Mouse (Mus musculus): Measurements from ENCODE around the gene Zfp692. TPM values are rescaled to one million over a fixed set of nuclear protein-coding genes. Genes with fewer than 3 reads are reported as not detected.
A peak's percentile ranks its signal among the peaks of the same experiment; 100 is the strongest.
"Not testable (repeated sequence)": the region's sequence is repeated elsewhere in the genome, so short reads cannot be mapped to it uniquely, and the experiment has no call there.

Gene Zfp692
- polyA plus RNA-seq, 1 experiment from 2014 or later: 19.2 TPM

GRCm38 (mm10) chr11:58353709-58354108, 46.8 kb downstream of the Zfp692 start:
- DNase-seq (ENCODE audit: low spot score) (no peak), ATAC-seq (replicated peaks; ENCODE audit: low FRiP score) (no peak)
- H3K9ac ChIP-seq (ENCODE audit: low read depth, low read length): peak overlapping the region; percentile 47
- no peak overlapping the region for H3K4me3 ChIP-seq (ENCODE audit: low read depth, low read length)
- peaks cover 2% of the 10 kb centered on the region; the same call in 1 of the 2 replicates for H3K36me3 ChIP-seq (ENCODE audit: control insufficient read depth, insufficient read depth, low read length)
- H3K4me2 ChIP-seq: peak overlapping the region; percentile 54
- no peaks in the 10 kb centered on the region for H3K27me3 ChIP-seq (replicated peaks; ENCODE audit: control insufficient read depth, insufficient read depth, low read length)
- peaks cover 23% of the 10 kb centered on the region for H3K4me1 ChIP-seq (replicated peaks; ENCODE audit: control insufficient read depth, insufficient read depth, low read length)
- peak overlapping the region; percentile 93 for H3K27ac ChIP-seq (ENCODE audit: low read depth, low read length)
- WGBS: 63% methylated on average over 3 of the region's 3 CpGs
- H3K9me3 ChIP-seq (ENCODE audit: control insufficient read depth, low read length): no peaks in the 10 kb centered on the region

- ATAC-seq (replicated peaks; ENCODE audit: low FRiP score): no peak
- H3K4me2 ChIP-seq: no peak overlapping the region
- WGBS: 55% methylated on average over 10 of the region's 10 CpGs
These were observed 47.6 kb downstream of the Zfp692 start for GRCm38 (mm10) chr11:58354476-58354875.

GRCm38 (mm10) chr11:58354927-58355326, 48.1 kb downstream of the Zfp692 start:
- Histone ChIP-seq H3K9ac (ENCODE audit: low read depth, low read length) (no peak overlapping the region), H3K9me3 (ENCODE audit: control insufficient read depth, low read length) (no peaks in the 10 kb centered on the region), H3K27me3 (replicated peaks; ENCODE audit: control insufficient read depth, insufficient read depth, low read length) (no peaks in the 10 kb centered on the region), H3K4me3 (ENCODE audit: low read depth, low read length) (no peak overlapping the region), H3K4me1 (replicated peaks; ENCODE audit: control insufficient read depth, insufficient read depth, low read length) (peaks cover 23% of the 10 kb centered on the region), H3K4me2 (no peak overlapping the region), H3K36me3 (ENCODE audit: control insufficient read depth, insufficient read depth, low read length) (peaks cover 2% of the 10 kb centered on the region; the same call in 1 of the 2 replicates), H3K27ac (ENCODE audit: low read depth, low read length) (no peak overlapping the region)
- ATAC-seq (replicated peaks; ENCODE audit: low FRiP score) (no peak), DNase-seq (ENCODE audit: low spot score) (no peak)
- 81% methylated on average over 3 of the region's 3 CpGs for WGBS

More at GRCm38 (mm10) chr11:58354476-58354875, 47.6 kb downstream of the Zfp692 start:
- no peak for DNase-seq (ENCODE audit: low spot score)
- Histone ChIP-seq H3K4me1 (replicated peaks; ENCODE audit: control insufficient read depth, insufficient read depth, low read length) (peaks cover 23% of the 10 kb centered on the region), H3K36me3 (ENCODE audit: control insufficient read depth, insufficient read depth, low read length) (peaks cover 2% of the 10 kb centered on the region; the same call in 1 of the 2 replicates), H3K4me3 (ENCODE audit: low read depth, low read length) (no peak overlapping the region), H3K9me3 (ENCODE audit: control insufficient read depth, low read length) (no peaks in the 10 kb centered on the region), H3K27ac (ENCODE audit: low read depth, low read length) (no peak overlapping the region), H3K27me3 (replicated peaks; ENCODE audit: control insufficient read depth, insufficient read depth, low read length) (no peaks in the 10 kb centered on the region), H3K9ac (ENCODE audit: low read depth, low read length) (peak overlapping the region; percentile 16; the same call in 1 of the 2 replicates)

GRCm38 (mm10) chr11:58357042-58357441, 50.2 kb downstream of the Zfp692 start:
- peaks cover 14% of the 10 kb centered on the region for H3K4me1 ChIP-seq (replicated peaks; ENCODE audit: control insufficient read depth, insufficient read depth, low read length)
- 78% methylated on average over 3 of the region's 3 CpGs for WGBS

DNA sequence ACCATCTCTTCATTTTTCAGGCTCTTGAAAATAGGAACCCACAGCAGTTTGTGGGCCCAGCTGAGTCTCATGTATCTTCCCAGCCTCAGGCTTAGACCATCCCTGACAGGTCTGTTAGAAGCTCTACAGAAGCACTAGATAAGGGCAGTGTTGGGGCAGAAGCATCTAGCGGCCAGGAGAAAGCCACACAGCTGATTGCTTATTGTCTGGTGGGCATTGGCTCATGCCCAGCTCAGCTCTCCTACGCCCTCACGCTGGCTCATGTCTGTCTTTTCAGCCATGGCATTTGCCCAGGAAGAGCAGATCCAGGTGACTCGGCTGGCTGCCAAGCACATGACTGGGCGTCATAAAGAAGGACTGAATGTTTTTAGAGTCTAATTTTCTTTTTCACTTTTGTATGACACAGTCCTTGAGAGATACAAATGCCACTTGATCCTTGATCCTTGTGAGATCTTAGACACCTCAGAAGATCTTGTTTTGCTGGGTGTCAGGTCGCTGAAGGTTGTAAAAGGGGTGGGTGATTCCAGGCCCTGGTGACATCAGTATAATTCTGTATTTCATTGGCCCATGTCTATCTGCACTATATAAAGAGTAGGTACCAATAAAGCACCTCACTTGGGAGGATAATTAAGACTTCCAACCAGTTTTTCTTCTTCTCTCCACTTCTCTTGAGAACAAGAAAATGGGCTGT, 51.1 kb downstream of the Zfp692 start:
- H3K27ac ChIP-seq (ENCODE audit: low read depth, low read length): no peak overlapping the region
- no peak overlapping the region for H3K4me3 ChIP-seq (ENCODE audit: low read depth, low read length)
- no peak overlapping the region for H3K4me2 ChIP-seq
- peaks cover 11% of the 10 kb centered on the region for H3K4me1 ChIP-seq (replicated peaks; ENCODE audit: control insufficient read depth, insufficient read depth, low read length)
- H3K27me3 ChIP-seq (replicated peaks; ENCODE audit: control insufficient read depth, insufficient read depth, low read length): no peaks in the 10 kb centered on the region
- H3K9me3 ChIP-seq (ENCODE audit: control insufficient read depth, low read length): no peaks in the 10 kb centered on the region
- WGBS: 75% methylated on average over 6 of the region's 6 CpGs
- DNase-seq (ENCODE audit: low spot score) (no peak), ATAC-seq (replicated peaks; ENCODE audit: low FRiP score) (no peak)
- H3K36me3 ChIP-seq (ENCODE audit: control insufficient read depth, insufficient read depth, low read length): no peaks in the 10 kb centered on the region
- no peak overlapping the region for H3K9ac ChIP-seq (ENCODE audit: low read depth, low read length)

More at GRCm38 (mm10) chr11:58357042-58357441, 50.2 kb downstream of the Zfp692 start:
- Histone ChIP-seq H3K4me2 (no peak overlapping the region), H3K27me3 (replicated peaks; ENCODE audit: control insufficient read depth, insufficient read depth, low read length) (no peaks in the 10 kb centered on the region), H3K4me3 (ENCODE audit: low read depth, low read length) (no peak overlapping the region), H3K9me3 (ENCODE audit: control insufficient read depth, low read length) (no peaks in the 10 kb centered on the region), H3K9ac (ENCODE audit: low read depth, low read length) (no peak overlapping the region), H3K36me3 (ENCODE audit: control insufficient read depth, insufficient read depth, low read length) (no peaks in the 10 kb centered on the region), H3K27ac (ENCODE audit: low read depth, low read length) (no peak overlapping the region)
- no peak for DNase-seq (ENCODE audit: low spot score)
- ATAC-seq (replicated peaks; ENCODE audit: low FRiP score): no peak

DNA sequence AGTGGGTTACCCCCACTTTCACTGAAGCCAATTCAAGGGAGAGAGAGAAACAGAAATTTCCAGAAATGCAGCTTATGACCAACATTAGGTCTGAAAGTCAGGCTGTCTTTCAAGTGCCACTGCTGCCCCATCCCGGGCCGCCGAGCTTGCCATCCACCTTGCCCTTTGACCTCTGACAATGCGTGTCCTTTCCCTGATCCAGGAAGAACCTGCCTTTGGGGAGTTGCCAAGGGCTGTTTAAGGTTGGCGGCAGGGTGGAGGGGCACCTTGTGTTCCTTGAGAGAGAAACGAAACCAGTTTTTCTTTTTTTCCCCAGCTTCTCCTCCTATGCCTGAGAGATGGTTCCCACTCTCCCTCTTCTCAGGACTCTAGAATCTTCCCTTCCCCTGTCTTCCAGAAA, 55.7 kb downstream of the Zfp692 start:
- WGBS: no CpG with 5 or more reads among the region's 6 CpGs
- not testable (repeated sequence) for H3K36me3 ChIP-seq (ENCODE audit: control insufficient read depth, insufficient read depth, low read length); DNase-seq (ENCODE audit: low spot score)

More for the DNA sequence above, 55.7 kb downstream of the Zfp692 start:
- H3K27ac ChIP-seq (ENCODE audit: low read depth, low read length); H3K4me2 ChIP-seq; H3K9me3 ChIP-seq (ENCODE audit: control insufficient read depth, low read length); H3K4me1 ChIP-seq (replicated peaks; ENCODE audit: control insufficient read depth, insufficient read depth, low read length); H3K27me3 ChIP-seq (replicated peaks; ENCODE audit: control insufficient read depth, insufficient read depth, low read length); ATAC-seq (replicated peaks; ENCODE audit: low FRiP score); H3K9ac ChIP-seq (ENCODE audit: low read depth, low read length); H3K4me3 ChIP-seq (ENCODE audit: low read depth, low read length): not testable (repeated sequence)

Other genes with a start within 250 kb of the Zfp692 start
- gene Gm12248, start 213.9 kb upstream of the Zfp692 start, polyA plus RNA-seq (2014; fragmentation: Nextera tagmentation; extraction: Ambion mirVana): not detected in 2 replicates
- gene Cnot8, start 202.9 kb upstream of the Zfp692 start, polyA plus RNA-seq (2014; fragmentation: Nextera tagmentation; extraction: Ambion mirVana): 75.7 and 77.6 TPM in 2 replicates
- gene Gemin5, start 138.5 kb upstream of the Zfp692 start, polyA plus RNA-seq (2014; fragmentation: Nextera tagmentation; extraction: Ambion mirVana): 36.6 and 41.1 TPM in 2 replicates
- gene Mrpl22, start 135.4 kb upstream of the Zfp692 start, polyA plus RNA-seq (2014; fragmentation: Nextera tagmentation; extraction: Ambion mirVana): 178 and 190 TPM in 2 replicates
- 5.0 and 5.5 TPM in 2 replicates for gene Igtp, start 107.5 kb upstream of the Zfp692 start, polyA plus RNA-seq (2014; fragmentation: Nextera tagmentation; extraction: Ambion mirVana)
- gene Irgm2, start 107.5 kb upstream of the Zfp692 start, polyA plus RNA-seq (2014; fragmentation: Nextera tagmentation; extraction: Ambion mirVana): 2.3 and 2.5 TPM in 2 replicates
- gene 4930438A08Rik, start 32.3 kb upstream of the Zfp692 start, polyA plus RNA-seq (2014; fragmentation: Nextera tagmentation; extraction: Ambion mirVana): 0.30 and 0.44 TPM in 2 replicates
- gene Zfp672, start 23.3 kb downstream of the Zfp692 start, polyA plus RNA-seq (2014; fragmentation: Nextera tagmentation; extraction: Ambion mirVana): 50.6 and 50.7 TPM in 2 replicates
- gene Sh3bp5l, start 23.7 kb downstream of the Zfp692 start, polyA plus RNA-seq (2014; fragmentation: Nextera tagmentation; extraction: Ambion mirVana): 20.5 and 25.3 TPM in 2 replicates
- gene Lypd8, start 72.0 kb downstream of the Zfp692 start, polyA plus RNA-seq (2014; fragmentation: Nextera tagmentation; extraction: Ambion mirVana): 0.14 and 0.27 TPM in 2 replicates
- not detected in 2 replicates for gene 1810065E05Rik, start 114.0 kb downstream of the Zfp692 start, polyA plus RNA-seq (2014; fragmentation: Nextera tagmentation; extraction: Ambion mirVana)
- not detected in 2 replicates for gene Gm12253, start 125.5 kb downstream of the Zfp692 start, polyA plus RNA-seq (2014; fragmentation: Nextera tagmentation; extraction: Ambion mirVana)
- gene Lypd9, start 145.9 kb downstream of the Zfp692 start, polyA plus RNA-seq (2014; fragmentation: Nextera tagmentation; extraction: Ambion mirVana): not detected in 2 replicates
- not detected in 2 replicates for gene Olfr30, start 155.2 kb downstream of the Zfp692 start, polyA plus RNA-seq (2014; fragmentation: Nextera tagmentation; extraction: Ambion mirVana)
- not detected in 2 replicates for gene Olfr332, start 185.5 kb downstream of the Zfp692 start, polyA plus RNA-seq (2014; fragmentation: Nextera tagmentation; extraction: Ambion mirVana)
- not detected in 2 replicates for gene Olfr331, start 195.5 kb downstream of the Zfp692 start, polyA plus RNA-seq (2014; fragmentation: Nextera tagmentation; extraction: Ambion mirVana)
- not detected in 2 replicates for gene Olfr330, start 227.8 kb downstream of the Zfp692 start, polyA plus RNA-seq (2014; fragmentation: Nextera tagmentation; extraction: Ambion mirVana)
- not detected in 2 replicates for gene Olfr329-ps, start 239.4 kb downstream of the Zfp692 start, polyA plus RNA-seq (2014; fragmentation: Nextera tagmentation; extraction: Ambion mirVana)
- gene Olfr328, start 248.6 kb downstream of the Zfp692 start, polyA plus RNA-seq (2014; fragmentation: Nextera tagmentation; extraction: Ambion mirVana): 0.05 and 0.08 TPM in 2 replicates

Data from liver, embryonic 11.5 days (tissue).